ENCODE assay signal across 16 mouse cellular contexts in the genomic region with DNA sequence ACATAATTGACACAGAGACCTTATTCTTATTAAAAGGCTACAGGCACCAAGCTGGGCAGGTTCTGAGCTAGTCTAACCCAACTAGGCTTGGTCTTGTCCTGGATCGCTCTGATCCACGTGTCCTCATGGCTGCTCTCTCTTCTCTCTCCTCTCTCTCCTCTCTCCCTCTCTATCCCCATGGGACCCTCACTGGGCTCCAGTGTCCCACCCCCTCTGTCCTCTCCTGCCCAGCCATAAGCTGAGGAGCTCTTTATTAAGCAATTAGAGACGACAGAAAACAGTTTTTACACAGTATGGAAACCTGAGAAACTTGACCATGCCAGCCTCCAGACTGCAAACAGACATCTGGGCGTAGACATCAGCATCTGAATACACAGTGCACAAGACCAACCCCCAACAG. TPM values are rescaled to one million over a fixed set of nuclear protein-coding genes. Genes with fewer than 3 reads are reported as not detected.
DNase-seq lines count a peak whose midpoint lies in the region; ATAC-seq and TF ChIP-seq lines count a peak whose summit lies in the region.
"Had no signal": no experiment of that assay in that cellular context is flagged by ENCODE, and none has a peak within 500 bp of the region (broad histone marks: within the 10 kb centered on the region; RNA-seq: fewer than 3 reads in every experiment).

No protein-coding gene starts in this region.

- no peak for TF ChIP-seq CTCF in heart, adult 2 months (IDR thresholded peaks at IDR 0.05)
- no peak for TF ChIP-seq CTCF in ES-Bruce4 (IDR thresholded peaks at IDR 0.05; ENCODE audit: low read depth, low read length)

- no peak for TF ChIP-seq POLR2A in heart, adult 2 months (IDR thresholded peaks at IDR 0.05; ENCODE audit: insufficient read depth, low read depth, low read length)
- no peak for TF ChIP-seq POLR2A in ES-Bruce4 (IDR thresholded peaks at IDR 0.05; ENCODE audit: insufficient read depth, low read length)

- no peak overlapping the region for H3K4me3 ChIP-seq in heart, embryonic 16.5 days (ENCODE audit: low read length)
- H3K4me3 ChIP-seq in heart, adult 2 months: no peak overlapping the region
- no peak overlapping the region for H3K4me3 ChIP-seq in kidney, embryonic 16.5 days (ENCODE audit: low read length)
- H3K4me3 ChIP-seq in ES-Bruce4 (ENCODE audit: low read depth, low read length): no peak overlapping the region
- H3K4me3 ChIP-seq: heart, embryonic 10.5 days; left cerebral cortex, adult 2 months; myocyte had no signal

- no peaks in the 10 kb centered on the region for H3K9me3 ChIP-seq in heart, embryonic 16.5 days (replicated peaks; ENCODE audit: control insufficient read depth, low read length)
- H3K9me3 ChIP-seq in kidney, embryonic 16.5 days (ENCODE audit: low read length): no peaks in the 10 kb centered on the region
- H3K9me3 ChIP-seq in ES-Bruce4 (replicated peaks; ENCODE audit: control insufficient read depth, insufficient read depth, low read length, poor library complexity, severe bottlenecking): no peaks in the 10 kb centered on the region
- H3K9me3 ChIP-seq: heart, embryonic 10.5 days had no signal

- H3K27ac ChIP-seq in heart, embryonic 16.5 days (ENCODE audit: low read length): peak overlapping the region; percentile 58
- no peak overlapping the region for H3K27ac ChIP-seq in heart, adult 2 months
- H3K27ac ChIP-seq in kidney, embryonic 16.5 days (ENCODE audit: low read length): peak overlapping the region; percentile 48
- no peak overlapping the region for H3K27ac ChIP-seq in ES-Bruce4 (ENCODE audit: insufficient read depth, low read length)
- H3K27ac ChIP-seq: heart, embryonic 10.5 days; left cerebral cortex, adult 2 months had no signal

- H3K27me3 ChIP-seq in heart, embryonic 16.5 days (ENCODE audit: control insufficient read depth, insufficient read depth, low read length): no peaks in the 10 kb centered on the region
- no peaks in the 10 kb centered on the region for H3K27me3 ChIP-seq in heart, adult 2 months (ENCODE audit: control insufficient read depth, insufficient read depth, low read length)
- H3K27me3 ChIP-seq in kidney, embryonic 16.5 days (ENCODE audit: insufficient read depth, low read length): no peaks in the 10 kb centered on the region
- H3K27me3 ChIP-seq in ES-Bruce4 (ENCODE audit: control insufficient read depth, insufficient read depth, low read length, poor library complexity, severe bottlenecking): no peaks in the 10 kb centered on the region
- H3K27me3 ChIP-seq: CH12.LX had no signal

- peaks cover 8% of the 10 kb centered on the region for H3K4me1 ChIP-seq in heart, embryonic 16.5 days (ENCODE audit: control insufficient read depth, insufficient read depth, low read length)
- H3K4me1 ChIP-seq in heart, adult 2 months (ENCODE audit: control insufficient read depth, insufficient read depth, low read length): no peaks in the 10 kb centered on the region; the same call in 1 of the 2 replicates
- peaks cover 8% of the 10 kb centered on the region for H3K4me1 ChIP-seq in kidney, embryonic 16.5 days (ENCODE audit: insufficient read depth, low read length)
- no peaks in the 10 kb centered on the region for H3K4me1 ChIP-seq in ES-Bruce4 (ENCODE audit: control insufficient read depth, insufficient read depth, low read length)

- DNase-seq in heart, adult 2 months: no peak
- DNase-seq in kidney, postnatal 25 days: no peak
- DNase-seq in R1 (ENCODE audit: low read depth, low spot score): peak; percentile 34
- DNase-seq in cerebellum, adult 9-11 months: no peak
- DNase-seq: B cell, adult 2 months; thymus, adult 18-20 months; thymus, postnatal 36 days had no signal

- no peak for ATAC-seq in heart, embryonic 16.5 days (replicated peaks; ENCODE audit: extremely low read depth, insufficient read depth, low FRiP score)
- ATAC-seq in kidney, embryonic 16.5 days (ENCODE audit: low FRiP score, low TSS enrichment): peak; percentile 51; the same call in 1 of the 2 replicates
- ATAC-seq: intestine, postnatal 0 days; midbrain, embryonic 16.5 days had no signal

- no peak for TF ChIP-seq EP300 in heart, adult 2 months (IDR thresholded peaks at IDR 0.05; ENCODE audit: insufficient read depth, low read depth, low read length)
- no peak for TF ChIP-seq EP300 in ES-Bruce4 (IDR thresholded peaks at IDR 0.05; ENCODE audit: insufficient read depth, low read depth, low read length)

- WGBS in heart, embryonic 16.5 days: 84% methylated on average over 4 of the region's 4 CpGs
- 73% methylated on average over 4 of the region's 4 CpGs for WGBS in heart, adult 2 months
- 56% methylated on average over 4 of the region's 4 CpGs for WGBS in kidney, embryonic 16.5 days

- H3K79me2 ChIP-seq in heart, adult 2 months (replicated peaks; ENCODE audit: control insufficient read depth, insufficient read depth, low read length): peaks cover 3% of the 10 kb centered on the region

- intact Hi-C loops in heart, adult 2 months (cut with DNase I): no loop called here

- no peaks in the 10 kb centered on the region for H3K36me3 ChIP-seq in heart, embryonic 16.5 days (ENCODE audit: control insufficient read depth, insufficient read depth)
- no peaks in the 10 kb centered on the region for H3K36me3 ChIP-seq in heart, adult 2 months (ENCODE audit: control insufficient read depth, insufficient read depth, low read length)
- no peaks in the 10 kb centered on the region for H3K36me3 ChIP-seq in kidney, embryonic 16.5 days (ENCODE audit: insufficient read depth, low read length)
- H3K36me3 ChIP-seq in ES-Bruce4 (ENCODE audit: control insufficient read depth, insufficient read depth, low read length, poor library complexity, severe bottlenecking): no peaks in the 10 kb centered on the region

- H3K4me2 ChIP-seq in heart, embryonic 16.5 days (ENCODE audit: low read depth, low read length): no peak overlapping the region
- no peak overlapping the region for H3K4me2 ChIP-seq in kidney, embryonic 16.5 days (replicated peaks; ENCODE audit: low read depth, low read length)

- no peak overlapping the region for H3K9ac ChIP-seq in heart, embryonic 16.5 days (ENCODE audit: low read length)
- no peak overlapping the region for H3K9ac ChIP-seq in heart, adult 2 months (ENCODE audit: low read depth, low read length)
- H3K9ac ChIP-seq in kidney, embryonic 16.5 days (replicated peaks; ENCODE audit: low read length): no peak overlapping the region
- H3K9ac ChIP-seq in ES-Bruce4 (ENCODE audit: low read depth, poor library complexity, severe bottlenecking): peak overlapping the region; percentile 16; the same call in 1 of the 2 replicates

RNA-seq across cellular contexts. Expression of gene Arhgef11, which starts 14.0 kb away (rescaled TPM):
- 7.6 and 10.0 TPM in 2 replicates for polyA plus RNA-seq in heart, embryonic 16.5 days (2015; fragmentation: Nextera tagmentation; extraction: Ambion mirVana)
- 10 to 100 TPM; 16.0 to 20.4 TPM for total RNA-seq in heart, adult 2 months (2021)
- 19.5 and 31.4 TPM in 2 replicates for polyA plus RNA-seq in heart, adult 2 months (2012; rRNA removed)
- 17.3 and 18.1 TPM in 2 replicates for polyA plus RNA-seq in kidney, embryonic 16.5 days (2015; fragmentation: Nextera tagmentation; extraction: Ambion mirVana)
- polyA plus RNA-seq in ES-Bruce4 (2011; ENCODE audit: insufficient read depth, insufficient read length, low read depth, missing spikeins): 14.6 and 16.7 TPM in 2 replicates

Comparison
In these comparisons a context has a peak if more than half of its experiments do, and no peak if none do; other contexts are left out.
1. H3K27ac ChIP-seq: peak in heart, embryonic 16.5 days (single experiment) and kidney, embryonic 16.5 days (single experiment); none in heart, adult 2 months (single experiment) and ES-Bruce4 (single experiment).